ENCODE assay signal across 22 mouse cellular contexts in genomic region chr2:109221470-109221869, GRCm38 (mm10). TPM values are rescaled to one million over a fixed set of nuclear protein-coding genes. Genes with fewer than 3 reads are reported as not detected.
A peak's percentile ranks its signal among the peaks of the same experiment; 100 is the strongest.
DNase-seq lines count a peak whose midpoint lies in the region; ATAC-seq and TF ChIP-seq lines count a peak whose summit lies in the region.
"Had no signal": no experiment of that assay in that cellular context is flagged by ENCODE, and none has a peak within 500 bp of the region (broad histone marks: within the 10 kb centered on the region; RNA-seq: fewer than 3 reads in every experiment).

No protein-coding gene starts in this region.

- TF ChIP-seq POLR2A in CH12.LX (IDR thresholded peaks at IDR 0.05; ENCODE audit: low read depth, low read length): no peak

- no peaks in the 10 kb centered on the region for H3K27me3 ChIP-seq in CH12.LX (replicated peaks)
- H3K27me3 ChIP-seq: Patski had no signal

- H3K4me2 ChIP-seq in CH12.LX (ENCODE audit: insufficient read depth, low read depth, poor library complexity, severe bottlenecking): no peak overlapping the region

- H3K4me3 ChIP-seq in CH12.LX (replicated peaks in 1 of 3; ENCODE audit: low read depth in 2 of 3, low read length in 2 of 3, poor library complexity in 1 of 3): no peak overlapping the region

- no peaks in the 10 kb centered on the region for H3K36me3 ChIP-seq in CH12.LX (replicated peaks in 1 of 2; ENCODE audit: control insufficient read depth in 1 of 2, insufficient read depth in 1 of 2, low read length in 1 of 2)
- H3K36me3 ChIP-seq: G1E had no signal

- H3K27ac ChIP-seq in CH12.LX (ENCODE audit: insufficient read depth, low read depth): no peak overlapping the region

- dilution Hi-C loops in CH12.LX (cut with MboI; ENCODE audit: extremely low pct_ligation_motif_present, extremely low pct_unique_long_range_greater_than_20kb, low sequenced_read_pairs): no loop called here

- peak; percentile 58 for ATAC-seq in CD4-positive, CD25-positive, alpha-beta regulatory T cell, adult 4 months
- ATAC-seq in activated CD4-positive, CD25-positive, alpha-beta regulatory T cell, adult 4 months: peak; percentile 32
- ATAC-seq in erythroblast, adult 5-6 weeks (replicated peaks; ENCODE audit: low FRiP score, poor library complexity, severe bottlenecking): no peak
- ATAC-seq: Patski had no signal

- H3K9ac ChIP-seq in CH12.LX (ENCODE audit: insufficient read depth, low read depth): no peak overlapping the region

- no peak for TF ChIP-seq RAD21 in CH12.LX (IDR thresholded peaks at IDR 0.05; ENCODE audit: low read depth, low read length)

- TF ChIP-seq CTCF in CH12.LX (conservative IDR thresholded peaks at IDR 0.05 in 1 of 2, IDR thresholded peaks at IDR 0.05 in 1 of 2; ENCODE audit: low read depth in 2 of 2, low read length in 2 of 2): no peak

- H3K9me3 ChIP-seq in CH12.LX (replicated peaks; ENCODE audit: low read length): no peaks in the 10 kb centered on the region
- H3K9me3 ChIP-seq: G1E had no signal

- DNase-seq in CH12.LX (ENCODE audit: extremely low read depth): peak; percentile 5
- DNase-seq in induced T-regulatory cell, adult 2 months (ENCODE audit: low read depth): peak; percentile 4
- no peak for DNase-seq in layer of hippocampus, postnatal 25 days (ENCODE audit: extremely low spot score in 1 of 2, low spot score in 1 of 2)
- DNase-seq in spleen, postnatal 10 days (ENCODE audit: low spot score in 2 of 2): no peak
- DNase-seq in right cerebral cortex, adult 18-20 months: no peak
- DNase-seq: adrenal gland, adult 2 months; adrenal gland, adult 8-10 months; adrenal gland, postnatal 10 days; adrenal gland, postnatal 14 days; adrenal gland, postnatal 25 days; adrenal gland, postnatal 36 days; B cell, adult 2 months; cerebellum, adult 11 months; cerebellum, adult 11-12 months; cerebellum, adult 18-20 months; cerebellum, adult 2 months; cerebellum, adult 8-10 months had no signal

- no peaks in the 10 kb centered on the region for H3K79me2 ChIP-seq in CH12.LX (replicated peaks; ENCODE audit: control insufficient read depth, extremely low read depth, insufficient read depth, poor library complexity, severe bottlenecking)

- in situ Hi-C loops in CH12.LX (cut with MboI; ENCODE audit: low pct_ligation_motif_present, low pct_unique_long_range_greater_than_20kb, low sequenced_read_pairs): no loop called here

- no peak for TF ChIP-seq EP300 in CH12.LX (IDR thresholded peaks at IDR 0.05; ENCODE audit: low read length)

- H3K4me1 ChIP-seq in CH12.LX (ENCODE audit: control insufficient read depth in 1 of 2, insufficient read depth in 2 of 2): no peaks in the 10 kb centered on the region

TF ChIP-seq in CH12.LX, 34 proteins besides CTCF, POLR2A, EP300 and RAD21:
- TF ChIP-seq IRF4 (IDR thresholded peaks at IDR 0.05; ENCODE audit: low read depth, low read length) (peak; percentile 58; the same call in 1 of the 2 replicates), E2F4 (IDR thresholded peaks at IDR 0.05; ENCODE audit: insufficient replicate concordance, low read depth, low read length) (no peak)

RNA-seq across cellular contexts. Expression of gene Kif18a, which starts 59.1 kb away (rescaled TPM):
- 1 to 10 TPM; 4.9 to 5.8 TPM for polyA plus RNA-seq in CD4-positive, CD25-positive, alpha-beta regulatory T cell, adult 4 months (2017; shearing (Covaris generic))
- total RNA-seq in CH12.LX (2012; rRNA removed) (18.9 and 20.4 TPM in 2 replicates), CH12.LX (2014; rRNA removed) (48.4 and 59.3 TPM in 2 replicates)
- 18.2 and 23.4 TPM in 2 replicates for polyA plus RNA-seq in CH12.LX (2012; ENCODE audit: insufficient read length, low read depth)
- polyA plus RNA-seq in activated CD4-positive, CD25-positive, alpha-beta regulatory T cell, adult 4 months (2017; shearing (Covaris generic)): 1 to 10 TPM; 6.2 to 8.7 TPM
- total RNA-seq in erythroblast, adult 5-6 weeks (2015; ENCODE audit: low replicate concordance): 24.9 and 27.3 TPM in 2 replicates
- total RNA-seq in erythroblast, adult 5-6 weeks (2017; ENCODE audit: low replicate concordance): 19.9 and 28.0 TPM in 2 replicates
- 1 to 10 TPM; 1.4 to 1.7 TPM for total RNA-seq in layer of hippocampus, postnatal 25 days (2021)
- polyA plus RNA-seq: adrenal gland, adult 2 months had no signal

RNA-seq across cellular contexts. Expression of gene Mettl15, which starts 59.1 kb away (rescaled TPM):
- polyA plus RNA-seq in CD4-positive, CD25-positive, alpha-beta regulatory T cell, adult 4 months (2017; shearing (Covaris generic)): 10 to 100 TPM; 14.9 to 17.8 TPM
- total RNA-seq in CH12.LX (2012; rRNA removed) (4.6 and 5.6 TPM in 2 replicates), CH12.LX (2014; rRNA removed) (9.8 and 11.5 TPM in 2 replicates)
- polyA plus RNA-seq in CH12.LX (2012; ENCODE audit: insufficient read length, low read depth): 5.1 and 6.4 TPM in 2 replicates
- 10 to 100 TPM; 13.3 to 18.6 TPM for polyA plus RNA-seq in activated CD4-positive, CD25-positive, alpha-beta regulatory T cell, adult 4 months (2017; shearing (Covaris generic))
- 4.4 and 26.3 TPM in 2 replicates for total RNA-seq in erythroblast, adult 5-6 weeks (2015; ENCODE audit: low replicate concordance)
- total RNA-seq in erythroblast, adult 5-6 weeks (2017; ENCODE audit: low replicate concordance): 5.5 and 9.5 TPM in 2 replicates
- total RNA-seq in layer of hippocampus, postnatal 25 days (2021): 1 to 10 TPM; 5.9 to 7.2 TPM

Comparison
In these comparisons a context has a peak if more than half of its experiments do, and no peak if none do; other contexts are left out.
1. DNase-seq: peak in CH12.LX (single experiment) and induced T-regulatory cell, adult 2 months (single experiment); none in layer of hippocampus, postnatal 25 days (0 of 2), spleen, postnatal 10 days (0 of 2) and right cerebral cortex, adult 18-20 months (single experiment).
2. RNA of gene Kif18a, which starts 59.1 kb away (total RNA-seq): 18.9 to 59.3 TPM in CH12.LX and 19.9 to 28.0 TPM in erythroblast, adult 5-6 weeks; 1.4 to 1.7 TPM in layer of hippocampus, postnatal 25 days; every median in the first group is over 4 times any median in the second.